Mouse (Mus musculus) hindbrain, embryonic 13.5 days (tissue): ENCODE measurements around the gene Ppp2r5d. TPM values are rescaled to one million over a fixed set of nuclear protein-coding genes. Genes with fewer than 3 reads are reported as not detected.
A peak's percentile ranks its signal among the peaks of the same experiment; 100 is the strongest.

Experiments used
- ATAC-seq: fragments of 200-750 bp; cut with Nextera tagmentation; 2 replicates; pipeline ENCODE4 v1.8.0; 2017; ENCODE audit warnings: moderate TSS enrichment; ENCODE audit not compliant: low FRiP score
- H3K27ac ChIP-seq: fragments of 300-500 bp; sonication (generic); 2 replicates; pipeline ENCODE4 v1.5.1; 2015; ENCODE audit warnings: inconsistent platforms, mild to moderate bottlenecking, moderate library complexity
- H3K27me3 ChIP-seq: fragments of 300-500 bp; sonication (generic); 2 replicates; pipeline ENCODE4 v1.6.1; 2015; ENCODE audit warnings: mild to moderate bottlenecking, inconsistent platforms
- H3K36me3 ChIP-seq: fragments of 300-500 bp; sonication (generic); 2 replicates; pipeline ENCODE4 v1.6.1; 2015; ENCODE audit warnings: mild to moderate bottlenecking, inconsistent platforms
- H3K4me1 ChIP-seq: fragments of 300-500 bp; sonication (generic); replicated peaks from 2 replicates; pipeline ENCODE4 v1.6.1; 2015; ENCODE audit warnings: inconsistent platforms
- H3K4me2 ChIP-seq: fragments of 300-500 bp; sonication (generic); 2 replicates; pipeline ENCODE4 v1.6.1; 2015; ENCODE audit warnings: inconsistent platforms, mild to moderate bottlenecking, moderate library complexity
- H3K4me3 ChIP-seq: fragments of 300-500 bp; sonication (generic); 2 replicates; pipeline ENCODE4 v1.5.1; 2015; ENCODE audit warnings: mild to moderate bottlenecking, inconsistent platforms
- H3K9ac ChIP-seq: fragments of 300-500 bp; sonication (generic); 2 replicates; pipeline ENCODE4 v1.6.1; 2015; ENCODE audit warnings: mild to moderate bottlenecking, inconsistent platforms
- H3K9me3 ChIP-seq: fragments of 300-500 bp; sonication (generic); 2 replicates; pipeline ENCODE4 v1.6.1; 2016; ENCODE audit warnings: inconsistent platforms
- WGBS: fragments of 180-500 bp; shearing (Covaris S2); methylation state at CpG from one replicate; pipeline ENCODE4 v1.1.7; 2015; 5-methylcytosine and 5-hydroxymethylcytosine counted together
- polyA plus RNA-seq: library from polyadenylated mRNA; unstranded; fragments of >200 nt; fragmentation: Nextera tagmentation; extraction: Ambion mirVana; gene quantifications from 2 replicates; pipeline ENCODE4 v1.2.1, GENCODE M21; 2015

Ppp2r5d gene
- polyA plus RNA-seq, 1 experiment from 2014 or later: 78.2 TPM

- 77% methylated on average over 7 of the region's 7 CpGs for WGBS
Measured at GRCm38 (mm10) chr17:46712442-46712841, 7.5 kb upstream of the Ppp2r5d start.

GRCm38 (mm10) chr17:46711612-46712271 lies 6.8 kb upstream of the Ppp2r5d start:
- peak; percentile 8 for ATAC-seq

More at GRCm38 (mm10) chr17:46712442-46712841, 7.5 kb upstream of the Ppp2r5d start:
- Histone ChIP-seq H3K9me3 (no peaks in the 10 kb centered on the region), H3K4me2 (peak overlapping the region; percentile 100), H3K27ac (no peak overlapping the region), H3K27me3 (no peaks in the 10 kb centered on the region), H3K4me1 (peaks cover 19% of the 10 kb centered on the region), H3K9ac (peak overlapping the region; percentile 94), H3K4me3 (peak overlapping the region; percentile 100), H3K36me3 (peaks cover 34% of the 10 kb centered on the region)
- no peak for ATAC-seq

GRCm38 (mm10) chr17:46710959-46711597 lies 6.2 kb upstream of the Ppp2r5d start, which contains the start of gene Pex6:
Gene Pex6, plus strand, starts transcription at chr17:46711463.
- peak within 1 kb of the TSS; percentile 100 for H3K4me2 ChIP-seq
- H3K4me3 ChIP-seq: peak within 1 kb of the TSS; percentile 100
- peak within 1 kb of the TSS; percentile 94 for H3K9ac ChIP-seq
- 7% methylated on average over 36 of the region's 36 CpGs for WGBS
- H3K9me3 ChIP-seq: no peaks in the 10 kb centered on the region
- H3K4me1 ChIP-seq: peaks cover 24% of the 10 kb centered on the region
- H3K27ac ChIP-seq: peak within 1 kb of the TSS; percentile 84
- H3K27me3 ChIP-seq: no peaks in the 10 kb centered on the region
- ATAC-seq: peak; percentile 91
- peaks cover 24% of the 10 kb centered on the region for H3K36me3 ChIP-seq

More at GRCm38 (mm10) chr17:46711612-46712271, 6.8 kb upstream of the Ppp2r5d start:
- Histone ChIP-seq H3K4me2 (peak overlapping the region; percentile 100), H3K27ac (peak overlapping the region; percentile 70; the same call in 1 of the 2 replicates), H3K36me3 (peaks cover 30% of the 10 kb centered on the region), H3K4me3 (peak overlapping the region; percentile 100), H3K4me1 (peaks cover 19% of the 10 kb centered on the region), H3K27me3 (no peaks in the 10 kb centered on the region), H3K9ac (peak overlapping the region; percentile 94), H3K9me3 (no peaks in the 10 kb centered on the region)
- WGBS: under 1% methylated on average over 75 of the region's 76 CpGs

GRCm38 (mm10) chr17:46706375-46707089 lies 1.6 kb upstream of the Ppp2r5d start:
- H3K27ac ChIP-seq: no peak overlapping the region
- no peak overlapping the region for H3K4me2 ChIP-seq
- H3K27me3 ChIP-seq: no peaks in the 10 kb centered on the region
- H3K9me3 ChIP-seq: no peaks in the 10 kb centered on the region
- WGBS: 94% methylated on average over 14 of the region's 14 CpGs
- H3K36me3 ChIP-seq: no peaks in the 10 kb centered on the region
- peaks cover 40% of the 10 kb centered on the region for H3K4me1 ChIP-seq
- 0 out of 2 replicates have a peak overlapping the region, but pooled peaks have one; percentile 93 for H3K4me3 ChIP-seq
- no peak for ATAC-seq
- no peak overlapping the region for H3K9ac ChIP-seq

- peak; percentile 79 for ATAC-seq
- peaks cover 7% of the 10 kb centered on the region for H3K36me3 ChIP-seq
- 5% methylated on average over 39 of the region's 41 CpGs for WGBS
- H3K4me1 ChIP-seq: peaks cover 50% of the 10 kb centered on the region
- peak overlapping the region; percentile 66 for H3K4me2 ChIP-seq
- H3K9ac ChIP-seq: peak overlapping the region; percentile 97
- peak overlapping the region; percentile 93 for H3K4me3 ChIP-seq
- peak overlapping the region; percentile 90 for H3K27ac ChIP-seq
- H3K9me3 ChIP-seq: no peaks in the 10 kb centered on the region
- no peaks in the 10 kb centered on the region for H3K27me3 ChIP-seq
Measured at GRCm38 (mm10) chr17:46703971-46704886, 682 bp downstream of the Ppp2r5d start.

- ATAC-seq: no peak
- peaks cover 21% of the 10 kb centered on the region for H3K36me3 ChIP-seq
- peaks cover 50% of the 10 kb centered on the region for H3K4me1 ChIP-seq
- no peak overlapping the region for H3K27ac ChIP-seq
- no peaks in the 10 kb centered on the region for H3K27me3 ChIP-seq
- H3K4me2 ChIP-seq: peak overlapping the region; percentile 66; the same call in 1 of the 2 replicates
- H3K9me3 ChIP-seq: no peaks in the 10 kb centered on the region
- H3K4me3 ChIP-seq: 0 out of 2 replicates have a peak overlapping the region, but pooled peaks have one; percentile 93
- WGBS: 91% methylated on average over 5 of the region's 5 CpGs
- peak overlapping the region; percentile 97 for H3K9ac ChIP-seq
Measured at GRCm38 (mm10) chr17:46702506-46702905, 2.4 kb downstream of the Ppp2r5d start.

GRCm38 (mm10) chr17:46702100-46702499 lies 2.8 kb downstream of the Ppp2r5d start:
- Histone ChIP-seq H3K4me3 (no peak overlapping the region), H3K9ac (peak overlapping the region; percentile 61), H3K9me3 (no peaks in the 10 kb centered on the region), H3K27ac (no peak overlapping the region), H3K27me3 (no peaks in the 10 kb centered on the region), H3K36me3 (peaks cover 21% of the 10 kb centered on the region), H3K4me1 (peaks cover 50% of the 10 kb centered on the region), H3K4me2 (peak overlapping the region; percentile 66; the same call in 1 of the 2 replicates)
- ATAC-seq: no peak
- WGBS: 90% methylated on average over 12 of the region's 12 CpGs

- no peak for ATAC-seq
- Histone ChIP-seq H3K27me3 (no peaks in the 10 kb centered on the region), H3K4me1 (peaks cover 49% of the 10 kb centered on the region), H3K9ac (peak overlapping the region; percentile 61), H3K27ac (peak overlapping the region; percentile 35; the same call in 1 of the 2 replicates), H3K4me2 (no peak overlapping the region), H3K9me3 (no peaks in the 10 kb centered on the region), H3K4me3 (no peak overlapping the region), H3K36me3 (peaks cover 24% of the 10 kb centered on the region)
- 82% methylated on average over 12 of the region's 12 CpGs for WGBS
Measured at GRCm38 (mm10) chr17:46701489-46701888, 3.4 kb downstream of the Ppp2r5d start.

- no peak overlapping the region for H3K27ac ChIP-seq
- no peak overlapping the region for H3K4me3 ChIP-seq
- no peak overlapping the region for H3K9ac ChIP-seq
- no peaks in the 10 kb centered on the region for H3K9me3 ChIP-seq
- peaks cover 32% of the 10 kb centered on the region for H3K36me3 ChIP-seq
- 94% methylated on average over 3 of the region's 3 CpGs for WGBS
- H3K4me2 ChIP-seq: no peak overlapping the region
- H3K27me3 ChIP-seq: no peaks in the 10 kb centered on the region
- ATAC-seq: no peak
- peaks cover 37% of the 10 kb centered on the region for H3K4me1 ChIP-seq
Measured at GRCm38 (mm10) chr17:46699912-46700311, 5.0 kb downstream of the Ppp2r5d start.

- H3K4me3 ChIP-seq: no peak overlapping the region
- no peak overlapping the region for H3K4me2 ChIP-seq
- no peak overlapping the region for H3K9ac ChIP-seq
- H3K36me3 ChIP-seq: peaks cover 32% of the 10 kb centered on the region
- H3K9me3 ChIP-seq: no peaks in the 10 kb centered on the region
- ATAC-seq: no peak
- 81% methylated on average over 5 of the region's 5 CpGs for WGBS
- H3K27me3 ChIP-seq: no peaks in the 10 kb centered on the region
- H3K4me1 ChIP-seq: peaks cover 37% of the 10 kb centered on the region
- no peak overlapping the region for H3K27ac ChIP-seq
Measured at GRCm38 (mm10) chr17:46699245-46699644, 5.7 kb downstream of the Ppp2r5d start.

- Histone ChIP-seq H3K36me3 (peaks cover 32% of the 10 kb centered on the region), H3K9me3 (no peaks in the 10 kb centered on the region), H3K4me1 (peaks cover 29% of the 10 kb centered on the region), H3K4me2 (no peak overlapping the region), H3K9ac (no peak overlapping the region), H3K27me3 (no peaks in the 10 kb centered on the region), H3K4me3 (no peak overlapping the region), H3K27ac (no peak overlapping the region)
- no peak for ATAC-seq
- 93% methylated on average over 6 of the region's 6 CpGs for WGBS
Measured at GRCm38 (mm10) chr17:46698515-46698914, 6.4 kb downstream of the Ppp2r5d start.
